Mouse (Mus musculus) neural tube, embryonic 13.5 days (tissue): ENCODE measurements around the gene Myog. TPM values are rescaled to one million over a fixed set of nuclear protein-coding genes. Genes with fewer than 3 reads are reported as not detected.

Source experiments
- ATAC-seq: fragments of 200-750 bp; cut with Nextera tagmentation; 2 replicates; pipeline ENCODE4 v1.8.0; 2017; ENCODE audit warnings: low read depth, mild to moderate bottlenecking, moderate TSS enrichment, moderate library complexity
- H3K27ac ChIP-seq: fragments of 300-500 bp; sonication (generic); replicated peaks from 2 replicates; pipeline ENCODE4 v1.5.1; 2015; ENCODE audit warnings: moderate library complexity, mild to moderate bottlenecking, inconsistent platforms
- H3K27me3 ChIP-seq: fragments of 300-500 bp; sonication (generic); 2 replicates; pipeline ENCODE4 v1.6.1; 2015; ENCODE audit warnings: mild to moderate bottlenecking, inconsistent platforms
- H3K36me3 ChIP-seq: fragments of 300-500 bp; sonication (generic); 2 replicates; pipeline ENCODE4 v1.6.1; 2015; ENCODE audit warnings: mild to moderate bottlenecking, inconsistent platforms
- H3K4me1 ChIP-seq: fragments of 300-500 bp; sonication (generic); replicated peaks from 2 replicates; pipeline ENCODE4 v1.6.1; 2015; ENCODE audit warnings: inconsistent platforms
- H3K4me2 ChIP-seq: fragments of 300-500 bp; sonication (generic); 2 replicates; pipeline ENCODE4 v1.6.1; 2015; ENCODE audit warnings: inconsistent platforms, mild to moderate bottlenecking, moderate library complexity
- H3K4me3 ChIP-seq: fragments of 300-500 bp; sonication (generic); 2 replicates; pipeline ENCODE4 v1.5.1; 2015; ENCODE audit warnings: mild to moderate bottlenecking, inconsistent platforms
- H3K9ac ChIP-seq: fragments of 300-500 bp; sonication (generic); 2 replicates; pipeline ENCODE4 v1.6.1; 2015; ENCODE audit warnings: moderate library complexity, mild to moderate bottlenecking, inconsistent platforms
- H3K9me3 ChIP-seq: fragments of 300-500 bp; sonication (generic); 2 replicates; pipeline ENCODE4 v1.6.1; 2016; ENCODE audit warnings: inconsistent platforms
- WGBS: fragments of 180-500 bp; shearing (Covaris S2); methylation state at CpG from one replicate; pipeline ENCODE4 v1.1.7; 2015; 5-methylcytosine and 5-hydroxymethylcytosine counted together
- polyA plus RNA-seq: library from polyadenylated mRNA; unstranded; fragments of >200 nt; fragmentation: Nextera tagmentation; extraction: Ambion mirVana; gene quantifications from 2 replicates; pipeline ENCODE4 v1.2.1, GENCODE M21; 2015

The Myog gene
- polyA plus RNA-seq, 1 experiment from 2014 or later, result 5.2 TPM

DNA sequence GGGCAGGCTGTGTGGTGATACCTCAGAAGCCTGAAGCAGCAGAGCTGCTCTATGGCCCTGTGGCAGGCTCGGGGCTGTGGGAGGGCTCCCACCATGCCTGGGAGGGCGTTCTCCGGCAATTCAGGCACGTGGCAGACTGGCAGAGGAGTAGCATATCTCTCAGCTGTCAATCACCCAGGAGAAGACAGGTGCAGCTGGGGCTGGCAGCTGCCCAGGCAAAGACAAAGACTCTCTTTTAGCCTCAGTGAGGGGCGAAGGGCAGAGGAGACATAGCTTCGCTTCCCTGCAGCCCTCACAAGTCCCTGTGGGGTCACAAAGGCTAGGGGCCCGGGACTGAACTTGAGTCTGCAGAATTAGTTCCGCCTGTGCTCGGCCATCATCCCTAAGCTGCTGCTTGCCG, 17.6 kb downstream of the Myog start:
- H3K4me1 ChIP-seq, result peaks cover 13% of the 10 kb centered on the region; the same call in 1 of the 2 replicates
- ATAC-seq, result 0 out of 2 replicates have a peak, but pooled peaks have one; percentile 33
- no peak overlapping the region for H3K4me3 ChIP-seq
- H3K36me3 ChIP-seq, result peaks cover 11% of the 10 kb centered on the region; the same call in 1 of the 2 replicates
- H3K9me3 ChIP-seq, result no peaks in the 10 kb centered on the region
- 24% methylated on average over 10 of the region's 10 CpGs for WGBS
- H3K27ac ChIP-seq, result no peak overlapping the region
- no peak overlapping the region for H3K9ac ChIP-seq
- H3K4me2 ChIP-seq, result no peak overlapping the region
- no peaks in the 10 kb centered on the region for H3K27me3 ChIP-seq

DNA sequence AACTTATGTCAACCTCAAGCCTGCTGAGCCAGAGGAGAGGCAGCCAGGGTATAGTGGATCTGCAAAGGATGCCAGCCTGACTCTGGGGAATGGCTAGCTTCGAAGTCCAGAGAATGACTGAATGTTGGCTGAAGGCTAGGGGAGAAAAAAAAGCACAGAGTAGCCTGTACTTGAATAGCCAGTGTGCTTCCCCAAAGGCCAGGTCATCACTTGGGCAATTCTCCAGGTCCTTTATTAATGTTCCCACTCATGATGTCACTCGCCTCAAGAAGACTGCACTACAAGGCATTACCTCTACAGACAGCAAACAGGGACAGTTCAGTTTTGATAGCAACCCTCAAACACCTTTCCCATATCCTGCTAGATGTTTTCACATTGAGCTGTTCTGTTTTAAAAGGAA, 20.5 kb downstream of the Myog start:
- no peak overlapping the region for H3K4me3 ChIP-seq
- peaks cover 6% of the 10 kb centered on the region; the same call in 1 of the 2 replicates for H3K4me1 ChIP-seq
- WGBS, result 77% methylated on average over 2 of the region's 2 CpGs
- H3K27me3 ChIP-seq, result no peaks in the 10 kb centered on the region
- H3K9ac ChIP-seq, result no peak overlapping the region
- H3K36me3 ChIP-seq, result 0 out of 2 replicates have a peak, but pooled peaks cover 3% of the 10 kb centered on the region
- no peak for ATAC-seq
- H3K27ac ChIP-seq, result no peak overlapping the region
- no peaks in the 10 kb centered on the region for H3K9me3 ChIP-seq
- H3K4me2 ChIP-seq, result no peak overlapping the region

GRCm38 (mm10) chr1:134310729-134311128, 20.9 kb downstream of the Myog start:
- Histone ChIP-seq H3K27me3 (no peaks in the 10 kb centered on the region), H3K27ac (no peak overlapping the region), H3K4me3 (no peak overlapping the region), H3K9ac (no peak overlapping the region), H3K4me2 (no peak overlapping the region), H3K9me3 (no peaks in the 10 kb centered on the region), H3K4me1 (peaks cover 6% of the 10 kb centered on the region; the same call in 1 of the 2 replicates), H3K36me3 (0 out of 2 replicates have a peak, but pooled peaks cover 3% of the 10 kb centered on the region)
- whole genome bisulfite sequencing, result 94% methylated on average over 3 of the region's 3 CpGs
- ATAC-seq, result no peak

GRCm38 (mm10) chr1:134311760-134312159, 22.0 kb downstream of the Myog start:
- WGBS, result 91% methylated on average over 7 of the region's 7 CpGs
- no peak overlapping the region for H3K4me2 ChIP-seq
- no peak for ATAC-seq
- no peak overlapping the region for H3K9ac ChIP-seq
- no peak overlapping the region for H3K27ac ChIP-seq
- 0 out of 2 replicates have a peak, but pooled peaks cover 3% of the 10 kb centered on the region for H3K36me3 ChIP-seq
- no peaks in the 10 kb centered on the region for H3K27me3 ChIP-seq
- H3K4me3 ChIP-seq, result no peak overlapping the region
- H3K9me3 ChIP-seq, result no peaks in the 10 kb centered on the region
- peaks cover 6% of the 10 kb centered on the region; the same call in 1 of the 2 replicates for H3K4me1 ChIP-seq

- Histone ChIP-seq H3K4me3 (no peak overlapping the region), H3K27me3 (no peaks in the 10 kb centered on the region)
These were observed 25.4 kb downstream of the Myog start for GRCm38 (mm10) chr1:134315181-134315580.

DNA sequence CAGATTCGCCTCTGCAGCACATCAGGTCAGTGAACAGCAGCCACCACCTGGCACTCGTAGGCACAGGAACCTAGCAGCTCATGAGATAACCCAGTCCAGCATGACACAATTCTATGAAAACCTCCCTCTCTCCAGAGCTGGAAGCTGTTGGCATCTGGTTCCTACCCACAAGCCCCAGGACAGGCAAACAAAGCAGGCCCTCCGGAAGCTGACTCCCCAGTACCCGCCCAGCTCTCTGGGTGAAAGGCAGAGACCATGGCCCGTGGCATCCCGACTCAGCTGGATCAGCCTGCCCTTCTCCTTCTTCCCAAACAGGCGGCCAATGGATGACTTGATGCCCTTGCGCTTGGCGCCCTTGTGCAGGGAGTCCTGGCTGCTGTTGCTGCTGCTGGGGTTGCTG, 26.6 kb downstream of the Myog start:
- H3K36me3 ChIP-seq, result no peaks in the 10 kb centered on the region
- H3K4me1 ChIP-seq, result peaks cover 18% of the 10 kb centered on the region
- no peak for ATAC-seq
- 86% methylated on average over 9 of the region's 9 CpGs for WGBS
- no peak overlapping the region for H3K27ac ChIP-seq
- no peak overlapping the region for H3K4me2 ChIP-seq
- H3K9me3 ChIP-seq, result no peaks in the 10 kb centered on the region
- no peaks in the 10 kb centered on the region for H3K27me3 ChIP-seq
- H3K4me3 ChIP-seq, result no peak overlapping the region
- H3K9ac ChIP-seq, result no peak overlapping the region

More at GRCm38 (mm10) chr1:134315181-134315580, 25.4 kb downstream of the Myog start:
- H3K36me3 ChIP-seq, result no peaks in the 10 kb centered on the region
- no peak overlapping the region for H3K9ac ChIP-seq
- no peak overlapping the region for H3K4me2 ChIP-seq
- ATAC-seq, result no peak
- no peak overlapping the region for H3K27ac ChIP-seq
- no peaks in the 10 kb centered on the region for H3K9me3 ChIP-seq
- 74% methylated on average over 5 of the region's 5 CpGs for WGBS
- H3K4me1 ChIP-seq, result peaks cover 7% of the 10 kb centered on the region

GRCm38 (mm10) chr1:134318261-134318660, 28.5 kb downstream of the Myog start:
- H3K4me3 ChIP-seq, result no peak overlapping the region
- no peaks in the 10 kb centered on the region for H3K9me3 ChIP-seq
- H3K4me2 ChIP-seq, result no peak overlapping the region
- no peak overlapping the region for H3K9ac ChIP-seq
- no peak overlapping the region for H3K27ac ChIP-seq
- H3K4me1 ChIP-seq, result peaks cover 21% of the 10 kb centered on the region
- H3K36me3 ChIP-seq, result no peaks in the 10 kb centered on the region
- H3K27me3 ChIP-seq, result no peaks in the 10 kb centered on the region
- 65% methylated on average over 5 of the region's 5 CpGs for WGBS
- ATAC-seq, result no peak

GRCm38 (mm10) chr1:134320691-134321301, 31.0 kb downstream of the Myog start:
- peak; percentile 66; the same call in 1 of the 2 replicates for ATAC-seq
- WGBS, result 38% methylated on average over 14 of the region's 14 CpGs
- no peak overlapping the region for H3K4me2 ChIP-seq
- no peak overlapping the region for H3K9ac ChIP-seq
- no peaks in the 10 kb centered on the region for H3K27me3 ChIP-seq
- H3K36me3 ChIP-seq, result no peaks in the 10 kb centered on the region
- no peak overlapping the region for H3K27ac ChIP-seq
- H3K4me1 ChIP-seq, result peaks cover 21% of the 10 kb centered on the region
- H3K9me3 ChIP-seq, result no peaks in the 10 kb centered on the region
- H3K4me3 ChIP-seq, result no peak overlapping the region

- H3K4me2 ChIP-seq, result no peak overlapping the region
- whole genome bisulfite sequencing, result 85% methylated on average over 6 of the region's 6 CpGs
- no peak for ATAC-seq
These were observed 32.8 kb downstream of the Myog start for GRCm38 (mm10) chr1:134322591-134322990.

DNA sequence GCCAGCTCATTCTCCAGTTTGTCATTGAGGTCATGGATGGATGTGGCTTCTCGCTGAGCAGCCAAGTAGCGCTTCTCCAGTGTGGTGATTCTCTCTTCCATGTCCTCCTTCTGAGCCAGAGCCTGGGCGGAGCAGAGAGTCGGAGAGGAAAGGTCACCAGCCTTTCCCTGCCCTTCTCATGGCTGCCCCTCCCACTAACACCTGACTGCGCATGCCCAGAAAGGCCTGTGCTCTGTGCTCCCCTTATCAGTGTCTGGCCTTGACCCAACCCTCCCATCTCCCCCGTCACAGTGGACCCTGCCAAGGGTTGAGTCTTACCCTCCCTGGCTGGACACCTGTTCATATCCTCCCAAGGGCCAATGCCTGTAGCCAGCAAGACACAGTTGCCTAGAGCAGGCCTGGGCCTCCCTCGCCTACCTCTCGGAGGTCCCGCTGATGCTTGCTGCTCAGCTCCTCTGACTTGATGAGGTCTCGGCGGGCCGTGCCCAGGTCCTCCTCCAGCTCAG, 37.1 kb downstream of the Myog start:
- 94% methylated on average over 12 of the region's 12 CpGs for WGBS
- no peak for ATAC-seq

More at GRCm38 (mm10) chr1:134322591-134322990, 32.8 kb downstream of the Myog start:
- Histone ChIP-seq H3K4me3 (no peak overlapping the region), H3K9me3 (no peaks in the 10 kb centered on the region), H3K4me1 (peaks cover 21% of the 10 kb centered on the region), H3K36me3 (0 out of 2 replicates have a peak, but pooled peaks cover 8% of the 10 kb centered on the region), H3K9ac (no peak overlapping the region), H3K27me3 (no peaks in the 10 kb centered on the region), H3K27ac (no peak overlapping the region)

DNA sequence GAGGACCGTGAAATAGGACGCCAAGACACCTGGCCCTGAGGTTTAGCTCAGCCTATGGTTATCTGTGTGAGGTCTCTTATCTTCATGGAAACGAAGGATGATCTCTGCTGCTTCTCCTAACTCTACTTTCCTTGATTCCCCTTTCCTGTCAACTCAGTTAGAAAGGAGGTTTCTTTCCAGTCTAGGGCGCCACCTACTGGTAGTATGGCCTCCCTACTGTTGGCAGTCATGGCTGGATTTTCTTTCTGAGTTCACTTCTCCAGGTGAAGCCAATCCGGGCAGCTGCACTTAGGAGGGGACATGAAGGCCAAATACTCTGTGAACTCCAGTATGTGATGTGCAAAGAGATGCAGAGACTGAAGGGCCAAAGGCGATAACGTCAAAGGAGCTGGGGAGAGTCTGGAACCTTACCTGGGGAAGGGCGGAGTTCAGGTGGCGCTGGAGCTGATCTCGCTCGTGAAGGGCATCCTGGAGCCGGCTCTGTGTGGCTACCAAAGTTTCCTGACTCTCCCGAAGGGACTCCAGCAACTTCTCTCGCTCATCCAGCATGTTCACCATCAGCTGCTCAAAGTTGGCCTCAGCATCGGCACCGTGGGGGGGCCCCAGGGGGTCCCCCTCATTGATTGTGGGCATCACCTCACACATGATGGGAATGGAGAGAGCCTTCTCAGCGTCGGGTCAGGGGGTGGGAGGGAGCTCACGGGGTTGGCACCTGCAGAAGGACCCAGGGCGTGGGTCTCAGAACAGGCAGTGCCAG, 42.3 kb downstream of the Myog start:
- ATAC-seq, result peak; percentile 37; the same call in 1 of the 2 replicates
- Histone ChIP-seq H3K9ac (no peak overlapping the region), H3K4me2 (no peak overlapping the region), H3K9me3 (no peaks in the 10 kb centered on the region), H3K4me3 (no peak overlapping the region), H3K27ac (no peak overlapping the region), H3K36me3 (no peaks in the 10 kb centered on the region), H3K4me1 (peaks cover 13% of the 10 kb centered on the region), H3K27me3 (no peaks in the 10 kb centered on the region)
- 59% methylated on average over 20 of the region's 20 CpGs for WGBS

More for the DNA sequence above, 37.1 kb downstream of the Myog start:
- Histone ChIP-seq H3K27ac (no peak overlapping the region), H3K4me3 (no peak overlapping the region), H3K4me2 (no peak overlapping the region), H3K36me3 (0 out of 2 replicates have a peak, but pooled peaks cover 8% of the 10 kb centered on the region), H3K27me3 (no peaks in the 10 kb centered on the region), H3K9ac (no peak overlapping the region), H3K4me1 (no peaks in the 10 kb centered on the region), H3K9me3 (no peaks in the 10 kb centered on the region)

DNA sequence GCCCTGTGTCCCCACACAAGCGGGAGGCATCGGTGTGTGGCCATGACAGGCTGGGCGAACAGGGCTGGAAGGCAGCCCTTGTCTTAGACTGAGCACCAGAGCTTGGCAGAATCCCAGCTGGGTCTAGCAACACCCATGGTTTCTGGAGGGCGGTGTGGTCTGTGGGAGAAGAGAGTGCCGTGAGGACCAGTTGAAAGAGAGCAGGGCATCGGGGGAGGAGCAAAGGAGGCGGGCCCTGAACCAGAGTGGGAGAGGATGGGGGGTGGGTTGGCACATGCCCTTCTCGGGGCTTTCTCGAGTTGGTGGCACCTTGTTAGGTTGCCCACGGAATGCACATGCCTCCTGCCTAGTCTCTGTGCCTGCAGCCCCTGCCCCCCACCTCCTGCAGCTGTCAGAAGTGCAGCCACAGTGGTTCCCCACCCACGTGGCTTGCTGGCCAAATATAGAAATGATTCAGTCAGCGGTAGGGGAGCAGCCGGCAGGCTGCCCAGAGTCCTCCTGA, 43.0 kb downstream of the Myog start, which contains the start of gene Ppfia4:
Gene Ppfia4 (minus strand): TSS at position 159 of the 502 bp plus-strand sequence.
- 0 out of 2 replicates have a peak, but pooled peaks have one; percentile 17 for ATAC-seq
- Histone ChIP-seq H3K4me2 (no peak within 1 kb of the TSS), H3K9me3 (no peaks in the 10 kb centered on the region), H3K4me1 (peaks cover 13% of the 10 kb centered on the region), H3K9ac (no peak within 1 kb of the TSS), H3K36me3 (no peaks in the 10 kb centered on the region), H3K27me3 (no peaks in the 10 kb centered on the region), H3K4me3 (no peak within 1 kb of the TSS), H3K27ac (no peak within 1 kb of the TSS)
- WGBS, result 61% methylated on average over 13 of the region's 13 CpGs
